Mouse (Mus musculus): ENCODE measurements around the gene Psap.

Gene Psap

GRCm38 (mm10) chr10:60265252-60265651 lies 12.2 kb upstream of the Psap start:
- DNase-seq, result peak; percentile 70

GRCm38 (mm10) chr10:60266842-60267401 lies 10.5 kb upstream of the Psap start:
- DNase-seq, result no peak

GRCm38 (mm10) chr10:60268738-60269137 lies 8.7 kb upstream of the Psap start:
- no peak for DNase-seq

GRCm38 (mm10) chr10:60269141-60270064 lies 8.0 kb upstream of the Psap start:
- DNase-seq, result no peak

- no peak for DNase-seq
These were observed 6.4 kb upstream of the Psap start for GRCm38 (mm10) chr10:60271015-60271414.

GRCm38 (mm10) chr10:60272241-60272640 lies 5.2 kb upstream of the Psap start:
- no peak for DNase-seq

- DNase-seq, result no peak
These were observed 4.0 kb upstream of the Psap start for GRCm38 (mm10) chr10:60273382-60273781.

- no peak for DNase-seq
These were observed 576 bp downstream of the Psap start for GRCm38 (mm10) chr10:60278006-60278399.

- DNase-seq, result no peak
These were observed 1.4 kb downstream of the Psap start for GRCm38 (mm10) chr10:60278786-60279185.

- no peak for DNase-seq
These were observed 2.0 kb downstream of the Psap start for GRCm38 (mm10) chr10:60279290-60279940.

- DNase-seq, result no peak
These were observed 2.5 kb downstream of the Psap start for GRCm38 (mm10) chr10:60279941-60280301.

- no peak for DNase-seq
These were observed 2.9 kb downstream of the Psap start for GRCm38 (mm10) chr10:60280353-60280752.

- DNase-seq, result no peak
These were observed 4.2 kb downstream of the Psap start for GRCm38 (mm10) chr10:60281571-60282050.

GRCm38 (mm10) chr10:60282116-60283014 lies 4.9 kb downstream of the Psap start:
- no peak for DNase-seq

GRCm38 (mm10) chr10:60284248-60284647 lies 6.8 kb downstream of the Psap start:
- DNase-seq, result no peak

GRCm38 (mm10) chr10:60284676-60285111 lies 7.3 kb downstream of the Psap start:
- peak; percentile 43 for DNase-seq

- DNase-seq, result no peak
These were observed 7.8 kb downstream of the Psap start for GRCm38 (mm10) chr10:60285183-60285582.

GRCm38 (mm10) chr10:60285676-60286372 lies 8.4 kb downstream of the Psap start:
- DNase-seq, result peak; percentile 92

GRCm38 (mm10) chr10:60286546-60286945 lies 9.1 kb downstream of the Psap start:
- no peak for DNase-seq

- DNase-seq, result no peak
These were observed 9.7 kb downstream of the Psap start for GRCm38 (mm10) chr10:60287161-60287560.

- no peak for DNase-seq
These were observed 10.3 kb downstream of the Psap start for GRCm38 (mm10) chr10:60287726-60288125.

- no peak for DNase-seq
These were observed 11.8 kb downstream of the Psap start for GRCm38 (mm10) chr10:60289216-60289615.
